Mouse (Mus musculus): ENCODE results near the gene Zfp541.

DNA sequence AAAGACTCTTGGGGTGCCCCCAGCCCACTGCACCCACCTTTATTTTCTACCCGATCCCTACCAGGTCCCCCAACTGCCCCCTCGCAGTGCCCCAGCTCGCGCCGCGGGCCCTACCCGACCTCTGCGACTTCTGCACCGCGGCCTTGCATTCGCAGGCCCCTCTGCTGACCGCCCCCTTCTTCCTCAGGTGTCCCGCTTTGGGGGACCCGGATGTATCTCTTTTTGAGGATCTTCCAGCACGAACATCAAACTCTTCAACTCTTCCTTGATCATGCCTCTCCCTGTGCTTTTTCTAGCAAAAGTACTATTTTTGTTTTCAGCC is 446 bp downstream of the Zfp541 start:
- TF ChIP-seq POLR2A (IDR thresholded peaks at IDR 0.05; ENCODE audit: borderline replicate concordance, extremely low read depth, insufficient read depth, insufficient read length, poor library complexity, severe bottlenecking) = no peak
- no peak for TF ChIP-seq CTCF (IDR thresholded peaks at IDR 0.05; ENCODE audit: borderline replicate concordance, extremely low read depth, insufficient read depth, insufficient read length)

All from brain, embryonic 14.5 days (tissue).